Mouse (Mus musculus) adipocyte (in vitro differentiated cells): ENCODE measurements at regions not wholly inside any gene's neighbourhood (a gene's known extent, or its start where the extent isn't known, plus 50 kb on each side); places are given as distances from the start of the nearest gene placed in this dataset.
"Not testable (repeated sequence)": the region's sequence is repeated elsewhere in the genome, so short reads cannot be mapped to it uniquely, and the experiment has no call there.

Experiments used
- DNase-seq: peaks from one replicate; pipeline ENCODE4 v3.0.0-alpha.2; 2016; ENCODE audit warnings: low spot score

- not testable (repeated sequence) for DNase-seq
Measured at GRCm38 (mm10) chr15:24335876-24336275, 1077.7 kb downstream of the Basp1 start.

DNA sequence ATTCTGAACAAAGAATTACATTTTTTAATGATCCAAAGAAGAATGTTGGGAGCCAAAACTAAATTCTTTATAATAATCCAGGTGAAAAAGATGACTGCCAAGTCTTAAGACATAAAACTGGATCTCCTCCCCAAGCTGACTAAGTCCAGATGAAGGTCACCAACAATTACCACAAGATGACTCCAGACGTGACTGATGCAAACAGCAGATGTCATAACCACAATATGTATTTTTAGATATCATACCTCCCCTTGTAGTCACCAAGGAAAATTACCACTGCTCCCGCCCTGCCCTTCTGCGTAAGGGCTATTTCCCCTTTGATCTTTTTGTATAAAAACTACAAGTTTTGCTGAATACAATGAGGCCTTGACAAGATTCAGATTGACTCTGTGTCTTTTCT lies 1110.4 kb downstream of the Basp1 start:
- not testable (repeated sequence) for DNase-seq

GRCm38 (mm10) chr15:24297236-24297635 lies 1116.3 kb downstream of the Basp1 start:
- DNase-seq: no peak

- no peak for DNase-seq
Measured at GRCm38 (mm10) chr15:24296798-24297197, 1116.8 kb downstream of the Basp1 start.

GRCm38 (mm10) chr15:24275100-24275499 lies 1138.5 kb downstream of the Basp1 start:
- no peak for DNase-seq

- no peak for DNase-seq
Measured at GRCm38 (mm10) chr15:24267360-24267759, 1146.2 kb downstream of the Basp1 start.
